Mouse (Mus musculus): ENCODE results near the gene Plcb3.
"Not testable (repeated sequence)": the region's sequence is repeated elsewhere in the genome, so short reads cannot be mapped to it uniquely, and the experiment has no call there.

Gene Plcb3

GRCm38 (mm10) chr19:6919876-6920740, 56.2 kb downstream of the Plcb3 start:
- no peak for DNase-seq (ENCODE audit: low read depth)

DNA sequence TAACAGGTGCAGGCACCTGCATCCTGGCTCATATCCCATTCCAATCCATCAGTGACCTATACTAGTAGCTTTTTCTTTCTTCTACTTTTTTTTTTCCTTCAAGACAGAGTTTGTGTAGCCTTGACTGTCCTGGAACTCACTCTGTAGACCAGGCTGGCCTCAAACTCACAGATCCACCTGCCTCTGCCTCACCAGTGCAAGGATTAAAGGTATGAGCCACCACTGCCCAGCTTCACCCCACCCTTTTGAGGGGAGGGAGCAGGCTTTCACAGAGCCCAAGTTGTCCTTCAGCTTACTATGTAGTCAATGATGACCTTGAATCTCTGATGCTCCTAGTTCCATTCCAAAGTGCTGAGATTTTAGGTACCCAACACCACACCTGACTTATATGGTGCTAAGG, 56.8 kb downstream of the Plcb3 start:
- DNase-seq (ENCODE audit: low read depth), result no peak

DNA sequence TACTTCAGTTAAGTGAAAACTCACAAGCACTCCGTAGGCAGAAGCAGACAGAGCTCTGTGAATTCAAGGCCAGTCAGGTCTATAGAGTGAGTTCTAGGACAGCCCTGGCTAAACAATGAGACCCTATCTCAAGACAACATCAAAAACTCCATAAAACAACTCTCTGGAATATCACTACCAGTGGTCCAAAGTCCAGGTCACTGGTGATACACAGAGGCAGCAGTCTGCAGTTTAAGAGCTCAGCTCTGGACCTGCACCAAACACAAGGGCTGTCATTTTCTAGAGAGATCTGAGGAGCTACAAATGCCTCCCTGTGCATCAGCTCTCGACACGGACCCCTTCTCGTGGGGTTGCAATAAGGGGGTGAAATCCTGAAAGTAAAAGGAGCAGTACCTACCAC, 57.9 kb downstream of the Plcb3 start:
- DNase-seq (ENCODE audit: low read depth), result no peak

DNA sequence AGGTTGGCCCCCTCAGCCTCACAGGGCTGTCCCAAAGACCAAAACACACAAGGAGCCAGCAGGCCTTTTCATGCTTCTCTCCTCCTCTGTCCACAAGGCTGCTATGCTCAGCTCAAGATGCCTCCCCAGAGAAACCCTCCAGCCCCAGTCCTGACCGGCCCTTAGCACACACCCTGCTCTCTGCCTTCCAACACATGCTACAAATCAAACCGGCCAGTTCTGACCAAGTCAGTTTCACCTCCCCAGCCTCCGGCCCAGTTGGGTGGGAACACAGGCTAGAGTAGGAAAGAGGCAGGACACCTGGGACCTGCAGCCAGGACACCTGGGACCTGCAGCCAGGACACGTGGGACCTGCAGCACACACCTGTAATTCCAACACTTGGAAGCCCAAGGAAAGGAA, 59.8 kb downstream of the Plcb3 start:
- DNase-seq (ENCODE audit: low read depth), result no peak

DNA sequence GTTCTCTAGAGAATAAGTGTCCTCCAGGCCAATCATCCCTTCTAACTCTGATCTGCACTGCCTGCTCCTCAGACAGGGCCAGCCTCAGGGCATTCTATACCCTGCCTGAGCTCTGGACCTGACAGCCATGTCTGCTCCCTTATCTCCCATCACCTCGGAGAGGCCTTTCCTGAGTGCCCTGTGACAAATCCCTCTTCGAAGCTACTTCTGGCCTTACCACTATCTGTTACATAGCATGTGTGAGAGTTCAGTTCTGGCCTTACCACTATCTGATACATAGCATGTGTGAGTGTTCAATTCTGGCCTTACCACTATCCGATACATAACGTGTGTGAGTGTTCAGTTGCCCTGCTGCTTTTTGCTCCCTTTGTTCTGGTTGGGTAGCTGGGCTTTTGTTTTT, 61.0 kb downstream of the Plcb3 start:
- no peak for DNase-seq (ENCODE audit: low read depth)

DNA sequence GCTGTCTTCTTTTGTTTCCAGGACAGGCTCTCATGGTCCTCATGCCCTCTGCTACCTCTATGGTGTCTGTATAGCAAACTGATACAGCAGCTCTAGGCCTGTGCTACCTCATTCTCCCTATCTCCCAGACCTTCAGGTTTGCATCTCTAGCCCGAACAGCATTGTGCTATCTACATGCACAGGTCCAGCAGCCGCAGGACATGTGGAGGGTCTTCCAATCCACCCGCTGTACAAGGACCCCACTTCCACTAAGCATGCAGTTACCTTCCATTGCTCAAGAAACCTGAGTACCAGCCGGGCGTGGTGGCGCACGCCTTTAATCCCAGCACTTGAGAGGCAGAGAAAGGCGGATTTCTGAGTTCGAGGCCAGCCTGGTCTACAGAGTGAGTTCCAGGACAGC, 61.7 kb downstream of the Plcb3 start:
- DNase-seq (ENCODE audit: low read depth), result no peak

DNA sequence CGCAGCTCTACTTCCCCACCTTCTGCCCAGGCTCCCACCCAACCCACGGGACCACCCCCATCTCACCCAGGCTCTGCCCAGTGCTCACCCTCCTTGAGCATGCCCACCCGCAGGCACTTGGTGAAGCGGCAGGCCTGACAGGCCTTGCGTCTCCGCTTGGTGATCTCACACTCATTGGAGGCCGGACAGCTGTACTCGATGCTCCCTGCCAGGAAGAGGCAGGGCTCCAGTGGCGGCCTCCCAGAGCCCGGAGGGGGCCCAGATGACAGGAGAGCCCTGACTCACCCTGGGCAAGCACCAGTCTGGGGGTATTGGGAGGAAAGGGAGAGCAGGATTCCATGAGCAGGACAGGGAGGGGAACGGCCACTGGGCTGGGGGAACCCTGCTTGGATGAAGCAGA, 62.3 kb downstream of the Plcb3 start:
- DNase-seq (ENCODE audit: low read depth), result no peak

- no peak for DNase-seq (ENCODE audit: low read depth)
These were observed 63.2 kb downstream of the Plcb3 start for GRCm38 (mm10) chr19:6913036-6913435.

DNA sequence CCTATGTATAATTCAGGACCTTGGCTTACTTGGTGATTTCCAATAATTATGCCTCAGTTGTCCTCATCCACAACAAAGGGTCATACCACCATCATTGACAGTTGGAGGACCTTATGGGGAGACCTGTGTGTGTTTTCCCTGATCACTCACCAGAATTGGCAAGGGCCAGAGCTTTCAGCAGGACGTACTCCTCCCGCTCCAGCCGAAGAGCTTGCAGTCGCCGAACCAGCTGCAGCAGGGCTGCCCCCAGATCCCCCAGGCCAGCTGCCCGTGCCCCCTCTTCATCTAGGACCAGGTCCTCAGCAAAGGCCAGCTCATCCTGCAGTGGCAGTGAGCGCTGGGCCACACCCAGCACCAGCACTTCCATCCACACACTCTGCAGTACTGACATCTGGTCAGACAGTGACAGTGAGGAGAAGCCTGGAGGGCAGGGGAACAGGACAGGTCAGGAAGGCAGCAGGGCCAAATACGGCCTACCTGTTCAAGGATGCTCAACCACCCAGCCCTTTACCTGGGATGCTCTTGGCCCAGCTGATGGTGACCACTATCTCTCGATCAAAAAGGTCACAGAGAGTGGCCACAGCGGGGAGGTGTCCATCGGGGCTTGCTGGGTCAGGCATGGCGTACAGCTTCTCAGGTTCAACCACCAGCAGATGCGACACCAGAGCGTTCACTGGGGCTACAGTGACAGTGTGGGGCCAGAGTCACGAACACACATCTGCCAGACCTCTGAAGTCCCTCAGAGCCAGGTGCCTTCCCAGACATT, 63.9 kb downstream of the Plcb3 start:
- DNase-seq (ENCODE audit: low read depth), result no peak

DNA sequence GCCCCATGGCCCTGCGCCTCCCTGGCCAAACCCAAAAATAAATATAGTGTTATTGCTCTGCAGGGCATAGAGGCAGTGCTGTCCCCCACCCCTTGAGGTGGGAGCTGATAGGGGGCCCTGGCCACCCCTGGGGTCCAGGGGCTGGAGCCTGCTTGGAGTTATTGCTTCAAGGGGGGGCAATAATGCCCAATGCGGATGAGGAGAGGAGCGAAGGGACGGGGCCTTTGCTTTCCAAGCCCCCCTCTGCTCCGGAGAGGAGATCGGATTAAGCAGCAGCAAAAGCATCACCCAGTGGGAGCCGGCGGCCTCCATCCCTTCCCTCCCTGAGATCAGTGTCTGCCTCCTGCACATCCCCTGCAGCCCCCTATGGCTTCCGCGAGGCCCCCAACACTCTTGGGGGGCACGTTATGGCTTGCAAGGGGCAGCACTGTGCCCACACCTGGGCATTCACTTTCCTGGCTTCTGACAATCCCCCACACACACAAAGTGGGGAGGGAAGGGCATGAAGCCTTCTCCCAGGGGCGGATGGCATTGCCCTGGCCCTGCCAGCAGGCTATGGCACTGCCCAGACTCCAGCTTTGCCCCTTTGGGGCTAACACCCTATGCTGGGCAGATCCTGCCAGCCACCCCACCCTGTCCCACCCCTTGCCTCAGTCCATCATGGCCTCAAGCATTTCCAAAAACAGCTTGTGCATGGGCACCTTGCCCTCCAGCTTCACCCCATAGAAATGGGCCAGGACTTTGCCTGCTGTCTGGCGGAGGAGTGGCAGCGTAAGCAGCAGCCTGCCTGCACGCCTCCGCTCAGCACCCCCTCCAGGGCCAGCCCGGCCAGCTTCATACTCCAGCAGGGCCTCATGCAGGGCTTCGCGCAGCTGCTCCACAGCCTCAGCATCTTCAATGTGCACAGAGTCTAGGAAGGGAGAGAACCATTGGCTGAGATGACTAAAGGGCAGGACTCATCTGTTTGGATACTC, 64.9 kb downstream of the Plcb3 start:
- DNase-seq (ENCODE audit: low read depth), result no peak

GRCm38 (mm10) chr19:6910306-6910705, 66.0 kb downstream of the Plcb3 start:
- DNase-seq (ENCODE audit: low read depth), result not testable (repeated sequence)

- DNase-seq (ENCODE audit: low read depth), result peak; percentile 93
These were observed 66.6 kb downstream of the Plcb3 start, which contains the start of the genes Trmt112 and Prdx5 for GRCm38 (mm10) chr19:6909507-6910289. Gene Trmt112, plus strand, starts transcription at chr19:6909698. Gene Prdx5, minus strand, starts transcription at chr19:6910106.

DNA sequence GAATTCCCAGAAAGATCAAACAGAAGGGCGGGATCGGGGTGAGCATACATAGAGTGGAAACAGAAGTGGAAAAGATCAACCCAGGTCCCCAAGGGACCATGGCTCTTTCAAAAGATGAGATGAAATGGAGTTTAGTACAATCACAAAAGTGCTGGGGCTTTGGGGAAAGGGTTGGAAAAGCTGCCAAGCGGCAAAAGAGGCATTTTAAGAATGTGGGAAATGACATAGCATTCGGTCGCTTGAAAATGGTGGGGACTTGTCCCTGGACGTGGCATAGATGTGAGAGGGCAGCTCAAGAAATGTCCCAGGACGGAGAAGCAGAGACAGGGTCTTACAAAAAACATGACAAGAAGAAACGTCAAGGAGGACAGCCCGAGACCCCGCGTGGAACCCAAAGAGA, 67.2 kb downstream of the Plcb3 start:
- no peak for DNase-seq (ENCODE audit: low read depth)

- no peak for DNase-seq (ENCODE audit: low read depth)
These were observed 68.3 kb downstream of the Plcb3 start for GRCm38 (mm10) chr19:6907811-6908540.

GRCm38 (mm10) chr19:6907094-6907493, 69.2 kb downstream of the Plcb3 start:
- no peak for DNase-seq (ENCODE audit: low read depth)

- DNase-seq (ENCODE audit: low read depth), result no peak
These were observed 70.1 kb downstream of the Plcb3 start for GRCm38 (mm10) chr19:6906199-6906598.

GRCm38 (mm10) chr19:6905498-6906159, 70.6 kb downstream of the Plcb3 start:
- no peak for DNase-seq (ENCODE audit: low read depth)

- DNase-seq (ENCODE audit: low read depth), result no peak
These were observed 71.4 kb downstream of the Plcb3 start for GRCm38 (mm10) chr19:6904846-6905245.

DNA sequence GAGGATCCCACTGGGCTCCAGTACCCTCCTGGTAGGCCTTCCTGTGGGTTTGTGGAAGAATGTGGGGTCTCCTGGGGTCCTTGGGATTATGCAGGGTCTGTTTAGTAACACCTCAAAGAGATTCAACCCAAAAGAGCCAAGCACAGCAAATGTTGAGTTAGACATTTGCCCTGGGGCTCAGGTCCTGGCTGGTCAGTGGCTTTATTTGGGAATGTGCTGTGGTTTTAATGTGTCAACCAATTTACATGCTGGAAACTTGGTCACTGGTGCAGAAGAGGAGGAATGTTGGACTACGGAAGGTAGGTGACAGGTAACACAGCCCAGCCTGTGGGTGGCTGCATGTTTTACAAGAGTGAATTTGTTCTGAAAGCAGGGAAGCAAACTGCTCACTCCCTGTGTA, 73.2 kb downstream of the Plcb3 start:
- DNase-seq (ENCODE audit: low read depth), result no peak

Measured in naive thymus-derived CD4-positive, alpha-beta T cell, adult 2 months (primary cell).